ENCODE assay signal across 9 mouse cellular contexts in genomic region chr9:65589091-65589490, GRCm38 (mm10). TPM values are rescaled to one million over a fixed set of nuclear protein-coding genes. Genes with fewer than 3 reads are reported as not detected.
A peak's percentile ranks its signal among the peaks of the same experiment; 100 is the strongest.
DNase-seq lines count a peak whose midpoint lies in the region; ATAC-seq and TF ChIP-seq lines count a peak whose summit lies in the region.
"Had no signal": no experiment of that assay in that cellular context is flagged by ENCODE, and none has a peak within 500 bp of the region (broad histone marks: within the 10 kb centered on the region; RNA-seq: fewer than 3 reads in every experiment).

No protein-coding gene starts in this region.

- H3K4me2 ChIP-seq in heart, embryonic 11.5 days = peak overlapping the region; percentile 99
- peak overlapping the region; percentile 99 for H3K4me2 ChIP-seq in forebrain, embryonic 15.5 days (replicated peaks)
- H3K4me2 ChIP-seq in liver, embryonic 12.5 days = peak overlapping the region; percentile 97

- 96% methylated on average over 3 of the region's 3 CpGs for WGBS in heart, embryonic 11.5 days (ENCODE audit: insufficient replicate concordance)
- WGBS in forebrain, embryonic 15.5 days = 90% methylated on average over 3 of the region's 3 CpGs
- 85% methylated on average over 3 of the region's 3 CpGs for WGBS in liver, embryonic 12.5 days (ENCODE audit: insufficient replicate concordance)

- peak overlapping the region; percentile 79 for H3K4me3 ChIP-seq in heart, embryonic 11.5 days (ENCODE audit: low read depth, low read length)
- H3K4me3 ChIP-seq in E14TG2a.4 (replicated peaks; ENCODE audit: low read length) = peak overlapping the region; percentile 86
- peak overlapping the region; percentile 58 for H3K4me3 ChIP-seq in forebrain, embryonic 15.5 days
- peak overlapping the region; percentile 79 for H3K4me3 ChIP-seq in liver, embryonic 12.5 days

- TF ChIP-seq CTCF in E14TG2a.4 (conservative IDR thresholded peaks at IDR 0.05; ENCODE audit: low read length) = no peak

- no peak for DNase-seq in heart, adult 8-10 months (ENCODE audit: low spot score)
- no peak for DNase-seq in urinary bladder, postnatal 36 days (ENCODE audit: low spot score in 2 of 2)
- no peak for DNase-seq in gastrocnemius, postnatal 25 days
- DNase-seq in ovary, postnatal 36 days (ENCODE audit: low spot score) = no peak

- ATAC-seq in heart, embryonic 11.5 days (replicated peaks; ENCODE audit: insufficient number of reproducible peaks, low FRiP score, low TSS enrichment) = peak; percentile 14; the same call in 1 of the 2 replicates
- no peak for ATAC-seq in forebrain, embryonic 15.5 days (replicated peaks)
- ATAC-seq in liver, embryonic 12.5 days = no peak

- peaks cover 16% of the 10 kb centered on the region for H3K36me3 ChIP-seq in heart, embryonic 11.5 days (ENCODE audit: control insufficient read depth, insufficient read depth, low read length)
- H3K36me3 ChIP-seq in E14TG2a.4 (ENCODE audit: insufficient read depth, low read length) = peaks cover 50% of the 10 kb centered on the region
- no peaks in the 10 kb centered on the region for H3K36me3 ChIP-seq in forebrain, embryonic 15.5 days
- H3K36me3 ChIP-seq in liver, embryonic 12.5 days = peaks cover 56% of the 10 kb centered on the region

- peaks cover 19% of the 10 kb centered on the region; the same call in 1 of the 2 replicates for H3K4me1 ChIP-seq in heart, embryonic 11.5 days (ENCODE audit: control insufficient read depth, insufficient read depth, low read length)
- peaks cover 72% of the 10 kb centered on the region for H3K4me1 ChIP-seq in E14TG2a.4 (replicated peaks; ENCODE audit: low read depth, low read length)
- H3K4me1 ChIP-seq in forebrain, embryonic 15.5 days = peaks cover 34% of the 10 kb centered on the region
- H3K4me1 ChIP-seq in liver, embryonic 12.5 days = peaks cover 43% of the 10 kb centered on the region

- H3K9ac ChIP-seq in heart, embryonic 11.5 days (ENCODE audit: low read depth, low read length) = no peak overlapping the region
- H3K9ac ChIP-seq in forebrain, embryonic 15.5 days (replicated peaks) = peak overlapping the region; percentile 17; the same call in 1 of the 2 replicates
- H3K9ac ChIP-seq in liver, embryonic 12.5 days = peak overlapping the region; percentile 90

- no peak overlapping the region for H3K27ac ChIP-seq in heart, embryonic 11.5 days (ENCODE audit: low read depth, low read length)
- no peak overlapping the region for H3K27ac ChIP-seq in forebrain, embryonic 15.5 days (replicated peaks)
- H3K27ac ChIP-seq in liver, embryonic 12.5 days = no peak overlapping the region

- H3K9me3 ChIP-seq in heart, embryonic 11.5 days (replicated peaks; ENCODE audit: control insufficient read depth, low read length) = no peaks in the 10 kb centered on the region
- no peaks in the 10 kb centered on the region for H3K9me3 ChIP-seq in E14TG2a.4 (ENCODE audit: low read length)
- H3K9me3 ChIP-seq in forebrain, embryonic 15.5 days = no peaks in the 10 kb centered on the region
- no peaks in the 10 kb centered on the region for H3K9me3 ChIP-seq in liver, embryonic 12.5 days (replicated peaks)

- no peaks in the 10 kb centered on the region for H3K27me3 ChIP-seq in heart, embryonic 11.5 days (ENCODE audit: control insufficient read depth, insufficient read depth, low read length)
- H3K27me3 ChIP-seq in E14TG2a.4 (ENCODE audit: insufficient read depth, low read length) = no peaks in the 10 kb centered on the region
- H3K27me3 ChIP-seq in forebrain, embryonic 15.5 days = no peaks in the 10 kb centered on the region
- H3K27me3 ChIP-seq in liver, embryonic 12.5 days (replicated peaks) = no peaks in the 10 kb centered on the region

RNA-seq across cellular contexts. Expression of gene Pif1, which starts 2.1 kb away (rescaled TPM):
- 7.6 and 9.5 TPM in 2 replicates for polyA plus RNA-seq in heart, embryonic 11.5 days (2014; fragmentation: Nextera tagmentation; extraction: Ambion mirVana)
- not detected for total RNA-seq in heart, adult 8-10 months (2022)
- 11.8 and 12.4 TPM in 2 replicates for polyA plus RNA-seq in forebrain, embryonic 15.5 days (2015; fragmentation: Nextera tagmentation; extraction: Ambion mirVana)
- 16.1 and 17.4 TPM in 2 replicates for polyA plus RNA-seq in liver, embryonic 12.5 days (2016; fragmentation: Nextera tagmentation; extraction: Ambion mirVana)
- not detected for total RNA-seq in gastrocnemius, postnatal 25 days (2021)
- total RNA-seq: adrenal gland, adult 18-20 months had no signal

RNA-seq across cellular contexts. Expression of gene Plekho2, which starts 9.3 kb away (rescaled TPM):
- 10.6 and 11.9 TPM in 2 replicates for polyA plus RNA-seq in heart, embryonic 11.5 days (2014; fragmentation: Nextera tagmentation; extraction: Ambion mirVana)
- 10 to 100 TPM in 3 of 4 experiments, 1 to 10 TPM in 1; 7.4 to 12.3 (median 10.8) TPM for total RNA-seq in heart, adult 8-10 months (2022)
- 5.1 and 5.2 TPM in 2 replicates for polyA plus RNA-seq in forebrain, embryonic 15.5 days (2015; fragmentation: Nextera tagmentation; extraction: Ambion mirVana)
- 37.2 and 39.1 TPM in 2 replicates for polyA plus RNA-seq in liver, embryonic 12.5 days (2016; fragmentation: Nextera tagmentation; extraction: Ambion mirVana)
- total RNA-seq in gastrocnemius, postnatal 25 days (2021) = 1 to 10 TPM; 4.7 to 6.3 TPM

RNA-seq across cellular contexts. Expression of gene Rbpms2, which starts 40.4 kb away (rescaled TPM):
- 154 and 160 TPM in 2 replicates for polyA plus RNA-seq in heart, embryonic 11.5 days (2014; fragmentation: Nextera tagmentation; extraction: Ambion mirVana)
- 10 to 100 TPM; 24.9 to 28.7 (median 26.5) TPM for total RNA-seq in heart, adult 8-10 months (2022)
- polyA plus RNA-seq in forebrain, embryonic 15.5 days (2015; fragmentation: Nextera tagmentation; extraction: Ambion mirVana) = 3.3 and 3.6 TPM in 2 replicates
- polyA plus RNA-seq in liver, embryonic 12.5 days (2016; fragmentation: Nextera tagmentation; extraction: Ambion mirVana) = 19.2 and 19.3 TPM in 2 replicates
- total RNA-seq in gastrocnemius, postnatal 25 days (2021) = 1 to 10 TPM; 1.4 to 2.8 TPM
